Comparison of ENCODE assay signal across 8 mouse cellular contexts in genomic region chr14:30009864-30010560, GRCm38 (mm10). TPM values are rescaled to one million over a fixed set of nuclear protein-coding genes. Genes with fewer than 3 reads are reported as not detected.
DNase-seq lines count a peak whose midpoint lies in the region; ATAC-seq and TF ChIP-seq lines count a peak whose summit lies in the region.

No protein-coding gene starts in this region.

- DNase-seq in embryonic facial prominence, embryonic 10.5 days (ENCODE audit: low spot score): no peak
- peak; percentile 73 for DNase-seq in gastrocnemius, postnatal 10 days
- peak; percentile 98 for DNase-seq in kidney, adult 2 months
- DNase-seq in lung, adult 18-20 months: peak; percentile 52 to 66
- peak; percentile 45 for DNase-seq in thymus, adult 2 months
- no peak for DNase-seq in B cell, adult 2 months

- no peak overlapping the region for H3K9ac ChIP-seq in embryonic facial prominence, embryonic 13.5 days

- 61% methylated on average over 10 of the region's 10 CpGs for WGBS in embryonic facial prominence, embryonic 13.5 days
- WGBS in embryonic facial prominence, embryonic 10.5 days: 75% methylated on average over 10 of the region's 10 CpGs
- WGBS in kidney, adult 2 months: 25% methylated on average over 10 of the region's 10 CpGs
- 10% methylated on average over 10 of the region's 10 CpGs for WGBS in thymus, adult 2 months

- H3K9me3 ChIP-seq in embryonic facial prominence, embryonic 13.5 days: no peaks in the 10 kb centered on the region
- no peaks in the 10 kb centered on the region for H3K9me3 ChIP-seq in embryonic facial prominence, embryonic 10.5 days
- H3K9me3 ChIP-seq in E14TG2a.4 (ENCODE audit: low read length): no peaks in the 10 kb centered on the region

- H3K27me3 ChIP-seq in embryonic facial prominence, embryonic 13.5 days: peaks cover 37% of the 10 kb centered on the region
- H3K27me3 ChIP-seq in embryonic facial prominence, embryonic 10.5 days (replicated peaks; ENCODE audit: low read depth, poor library complexity, severe bottlenecking): peaks cover 47% of the 10 kb centered on the region
- peaks cover 55% of the 10 kb centered on the region for H3K27me3 ChIP-seq in E14TG2a.4 (ENCODE audit: insufficient read depth, low read length)
- H3K27me3 ChIP-seq in kidney, adult 2 months (replicated peaks; ENCODE audit: control insufficient read depth, insufficient read depth, low read length): no peaks in the 10 kb centered on the region
- no peaks in the 10 kb centered on the region for H3K27me3 ChIP-seq in thymus, adult 2 months (ENCODE audit: control insufficient read depth, insufficient read depth, low read length)

- ATAC-seq in embryonic facial prominence, embryonic 13.5 days (ENCODE audit: insufficient number of reproducible peaks, insufficient read depth, low FRiP score, low TSS enrichment, low read depth): 0 out of 2 replicates have a peak, but pooled peaks have one; percentile 26

- peaks cover 28% of the 10 kb centered on the region; the same call in 1 of the 2 replicates for H3K4me1 ChIP-seq in embryonic facial prominence, embryonic 13.5 days
- peaks cover 25% of the 10 kb centered on the region for H3K4me1 ChIP-seq in embryonic facial prominence, embryonic 10.5 days
- peaks cover 24% of the 10 kb centered on the region for H3K4me1 ChIP-seq in E14TG2a.4 (replicated peaks; ENCODE audit: low read depth, low read length)
- peaks cover 33% of the 10 kb centered on the region for H3K4me1 ChIP-seq in kidney, adult 2 months (ENCODE audit: control insufficient read depth, insufficient read depth, low read length)
- H3K4me1 ChIP-seq in thymus, adult 2 months (replicated peaks; ENCODE audit: control insufficient read depth, insufficient read depth, low read length): peaks cover 74% of the 10 kb centered on the region

- TF ChIP-seq CTCF in E14TG2a.4 (conservative IDR thresholded peaks at IDR 0.05; ENCODE audit: low read length): no peak
- TF ChIP-seq CTCF in kidney, adult 2 months (conservative IDR thresholded peaks at IDR 0.05; ENCODE audit: insufficient read depth, insufficient read length, low read depth, low read length): no peak
- no peak for TF ChIP-seq CTCF in thymus, adult 2 months (IDR thresholded peaks at IDR 0.05; ENCODE audit: borderline replicate concordance, control insufficient read depth, extremely low read depth, insufficient read depth, low read length, poor library complexity)

- no peak overlapping the region for H3K4me3 ChIP-seq in embryonic facial prominence, embryonic 13.5 days
- no peak overlapping the region for H3K4me3 ChIP-seq in embryonic facial prominence, embryonic 10.5 days
- 0 out of 2 replicates have a peak overlapping the region, but pooled peaks have one; percentile 79 for H3K4me3 ChIP-seq in E14TG2a.4 (replicated peaks; ENCODE audit: low read length)
- peak overlapping the region; percentile 77 for H3K4me3 ChIP-seq in kidney, adult 2 months (ENCODE audit: insufficient read depth, low read depth, low read length)
- H3K4me3 ChIP-seq in thymus, adult 2 months (ENCODE audit: control insufficient read depth, insufficient read depth, low read length): peak overlapping the region; percentile 64

- peak overlapping the region; percentile 39; the same call in 1 of the 2 replicates for H3K27ac ChIP-seq in embryonic facial prominence, embryonic 13.5 days
- H3K27ac ChIP-seq in embryonic facial prominence, embryonic 10.5 days (replicated peaks): no peak overlapping the region
- H3K27ac ChIP-seq in kidney, adult 2 months (ENCODE audit: insufficient read depth, low read depth, low read length): peak overlapping the region; percentile 98
- peak overlapping the region; percentile 87 for H3K27ac ChIP-seq in thymus, adult 2 months (ENCODE audit: control insufficient read depth, insufficient read depth, low read length)

- H3K4me2 ChIP-seq in embryonic facial prominence, embryonic 13.5 days: peak overlapping the region; percentile 94; the same call in 1 of the 2 replicates

- H3K36me3 ChIP-seq in embryonic facial prominence, embryonic 13.5 days: no peaks in the 10 kb centered on the region
- H3K36me3 ChIP-seq in embryonic facial prominence, embryonic 10.5 days (replicated peaks): no peaks in the 10 kb centered on the region
- H3K36me3 ChIP-seq in E14TG2a.4 (ENCODE audit: insufficient read depth, low read length): no peaks in the 10 kb centered on the region
- no peaks in the 10 kb centered on the region; the same call in 1 of the 2 replicates for H3K36me3 ChIP-seq in kidney, adult 2 months (ENCODE audit: control insufficient read depth, insufficient read depth, low read length)
- no peaks in the 10 kb centered on the region for H3K36me3 ChIP-seq in thymus, adult 2 months (ENCODE audit: control insufficient read depth, insufficient read depth, low read length)

- no peak for TF ChIP-seq POLR2A in kidney, adult 2 months (IDR thresholded peaks at IDR 0.05; ENCODE audit: low read depth, low read length)
- TF ChIP-seq POLR2A in thymus, adult 2 months (IDR thresholded peaks at IDR 0.05; ENCODE audit: control insufficient read depth, extremely low read depth, insufficient read depth, low read length, poor library complexity): peak; percentile 34; the same call in 1 of the 2 replicates

RNA-seq across cellular contexts. Expression of gene Chdh, which starts 1.2 kb away (rescaled TPM):
- polyA plus RNA-seq in embryonic facial prominence, embryonic 13.5 days (2015; fragmentation: Nextera tagmentation; extraction: Ambion mirVana): 0.45 and 1.4 TPM in 2 replicates
- polyA plus RNA-seq in embryonic facial prominence, embryonic 10.5 days (2016; fragmentation: Nextera tagmentation; extraction: Ambion mirVana): 0.05 and 0.17 TPM in 2 replicates
- under 1 TPM; 0.35 to 0.41 TPM for total RNA-seq in gastrocnemius, postnatal 10 days (2021)
- 112 and 135 TPM in 2 replicates for polyA plus RNA-seq in kidney, adult 2 months (2012; rRNA removed)
- polyA plus RNA-seq in thymus, adult 2 months (2012; rRNA removed): 51.3 and 59.5 TPM in 2 replicates

RNA-seq across cellular contexts. Expression of gene Il17rb, which starts 1.3 kb away (rescaled TPM):
- polyA plus RNA-seq in embryonic facial prominence, embryonic 13.5 days (2015; fragmentation: Nextera tagmentation; extraction: Ambion mirVana): 1.3 and 3.8 TPM in 2 replicates
- 1.1 and 1.6 TPM in 2 replicates for polyA plus RNA-seq in embryonic facial prominence, embryonic 10.5 days (2016; fragmentation: Nextera tagmentation; extraction: Ambion mirVana)
- total RNA-seq in gastrocnemius, postnatal 10 days (2021): under 1 TPM in 1 of 2 experiments, not detected in 1; 0.16 TPM
- 6.7 and 7.3 TPM in 2 replicates for polyA plus RNA-seq in kidney, adult 2 months (2012; rRNA removed)
- 50.9 and 57.3 TPM in 2 replicates for polyA plus RNA-seq in thymus, adult 2 months (2012; rRNA removed)

RNA-seq across cellular contexts. Expression of gene Actr8, which starts 31.9 kb away (rescaled TPM):
- polyA plus RNA-seq in embryonic facial prominence, embryonic 13.5 days (2015; fragmentation: Nextera tagmentation; extraction: Ambion mirVana): 67.5 and 73.6 TPM in 2 replicates
- polyA plus RNA-seq in embryonic facial prominence, embryonic 10.5 days (2016; fragmentation: Nextera tagmentation; extraction: Ambion mirVana): 81.4 and 86.9 TPM in 2 replicates
- 10 to 100 TPM; 29.7 to 34.0 TPM for total RNA-seq in gastrocnemius, postnatal 10 days (2021)
- 20.1 and 22.2 TPM in 2 replicates for polyA plus RNA-seq in kidney, adult 2 months (2012; rRNA removed)
- 27.8 and 30.2 TPM in 2 replicates for polyA plus RNA-seq in thymus, adult 2 months (2012; rRNA removed)

RNA-seq across cellular contexts. Expression of gene Selenok, which starts 41.9 kb away (rescaled TPM):
- 308 and 361 TPM in 2 replicates for polyA plus RNA-seq in embryonic facial prominence, embryonic 13.5 days (2015; fragmentation: Nextera tagmentation; extraction: Ambion mirVana)
- 260 and 274 TPM in 2 replicates for polyA plus RNA-seq in embryonic facial prominence, embryonic 10.5 days (2016; fragmentation: Nextera tagmentation; extraction: Ambion mirVana)
- total RNA-seq in gastrocnemius, postnatal 10 days (2021): 10 to 100 TPM; 58.3 to 58.5 TPM
- 49.4 and 68.3 TPM in 2 replicates for polyA plus RNA-seq in kidney, adult 2 months (2012; rRNA removed)
- 28.5 and 32.5 TPM in 2 replicates for polyA plus RNA-seq in thymus, adult 2 months (2012; rRNA removed)

Comparison
In these comparisons a context has a peak if more than half of its experiments do, and no peak if none do; other contexts are left out.
1. H3K4me3 ChIP-seq: peak in E14TG2a.4 (single experiment), kidney, adult 2 months (single experiment) and thymus, adult 2 months (single experiment); none in embryonic facial prominence, embryonic 13.5 days (single experiment) and embryonic facial prominence, embryonic 10.5 days (single experiment).
2. DNase-seq: peak in gastrocnemius, postnatal 10 days (single experiment), kidney, adult 2 months (single experiment), lung, adult 18-20 months (2 of 2) and thymus, adult 2 months (single experiment); none in embryonic facial prominence, embryonic 10.5 days (single experiment) and B cell, adult 2 months (0 of 2).
3. RNA of gene Chdh, which starts 1.2 kb away (polyA plus RNA-seq): 112 to 135 TPM in kidney, adult 2 months and 51.3 to 59.5 TPM in thymus, adult 2 months; 0.45 to 1.4 TPM in embryonic facial prominence, embryonic 13.5 days and 0.05 to 0.17 TPM in embryonic facial prominence, embryonic 10.5 days; every median in the first group is over 10 times any median in the second.